Mouse (Mus musculus) liver (tissue): ENCODE data around the gene Olfr837.
"Not testable (repeated sequence)": the region's sequence is repeated elsewhere in the genome, so short reads cannot be mapped to it uniquely, and the experiment has no call there.

Source experiments
- DNase-seq: peaks from one replicate; pipeline ENCODE4 v3.0.0-alpha.2; 2020; ENCODE audit warnings: mixed read lengths

Gene Olfr837

GRCm38 (mm10) chr9:19136017-19136416, at the start of gene Olfr837:
Gene Olfr837 (plus strand): TSS chr9:19136317.
- no peak for DNase-seq

- DNase-seq: not testable (repeated sequence)
Observed at GRCm38 (mm10) chr9:19092889-19093753, 43.0 kb upstream of the Olfr837 start.

GRCm38 (mm10) chr9:19097286-19097685, 38.8 kb upstream of the Olfr837 start:
- no peak for DNase-seq

- DNase-seq: no peak
Observed at GRCm38 (mm10) chr9:19120082-19120481, 16.0 kb upstream of the Olfr837 start, which contains the start of gene Olfr836. Gene Olfr836 (plus strand): TSS chr9:19120382.

GRCm38 (mm10) chr9:19177212-19177611, 41.1 kb downstream of the Olfr837 start, which contains the start of gene Olfr839-ps1:
Gene Olfr839-ps1 (minus strand): TSS chr9:19177312.
- no peak for DNase-seq
